Mouse (Mus musculus) right cerebral cortex, postnatal 4 days (tissue): Measurements from ENCODE around the gene Tmem151b.
A peak's percentile ranks its signal among the peaks of the same experiment; 100 is the strongest.

Experiments used
- DNase-seq: peaks from one replicate; pipeline ENCODE4 v3.0.0-alpha.2; 2022

Tmem151b gene

DNA sequence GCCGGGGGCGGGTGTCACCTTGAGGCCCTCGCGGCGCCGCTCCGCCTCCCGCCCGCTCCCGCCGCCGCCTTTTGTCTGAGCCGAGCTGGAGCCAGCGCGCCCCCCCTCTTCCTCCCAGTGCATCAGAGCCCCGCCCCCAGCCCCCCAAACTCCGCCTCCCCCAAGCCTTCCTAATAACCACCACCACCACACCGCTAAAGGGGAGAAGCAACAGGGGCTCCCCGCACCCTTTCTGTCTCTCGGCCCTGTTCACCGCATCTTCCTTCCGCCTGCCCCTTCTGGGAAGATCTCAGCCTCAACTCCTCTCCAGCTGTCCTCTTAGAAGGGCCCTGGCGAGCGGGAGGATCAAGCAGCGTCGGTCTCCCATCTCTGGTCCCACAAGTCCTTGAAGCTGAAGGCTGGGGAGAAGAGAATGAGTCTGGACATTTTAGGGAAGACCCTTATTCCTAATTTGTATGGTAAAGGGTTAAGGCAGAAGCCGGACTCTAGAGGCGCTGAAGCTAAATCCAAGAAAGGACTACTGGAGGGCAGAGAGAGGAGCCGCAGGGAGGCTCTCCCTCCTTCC, at the start of gene Tmem151b:
Gene Tmem151b (minus strand): TSS at position 61 of the 565 bp plus-strand sequence.
- DNase-seq: peak; percentile 80

DNA sequence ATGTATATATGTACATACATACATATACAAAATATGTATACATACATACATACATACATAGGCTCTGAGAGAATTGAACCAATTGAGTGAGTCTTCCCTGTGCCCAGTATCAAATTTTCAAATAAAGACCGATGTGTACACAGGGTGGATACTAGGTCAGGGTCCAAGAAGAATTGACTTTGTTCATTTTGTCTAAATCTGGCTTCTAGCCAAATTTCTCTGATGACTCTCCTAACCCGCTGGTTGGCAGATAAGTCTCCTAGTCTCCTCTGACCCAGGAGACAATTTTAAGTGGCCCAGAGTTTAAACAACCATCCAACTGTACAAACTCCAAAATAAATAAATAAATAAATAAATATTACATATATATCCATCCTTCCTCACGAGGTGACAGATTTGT, 49.4 kb upstream of the Tmem151b start:
- DNase-seq: no peak

DNA sequence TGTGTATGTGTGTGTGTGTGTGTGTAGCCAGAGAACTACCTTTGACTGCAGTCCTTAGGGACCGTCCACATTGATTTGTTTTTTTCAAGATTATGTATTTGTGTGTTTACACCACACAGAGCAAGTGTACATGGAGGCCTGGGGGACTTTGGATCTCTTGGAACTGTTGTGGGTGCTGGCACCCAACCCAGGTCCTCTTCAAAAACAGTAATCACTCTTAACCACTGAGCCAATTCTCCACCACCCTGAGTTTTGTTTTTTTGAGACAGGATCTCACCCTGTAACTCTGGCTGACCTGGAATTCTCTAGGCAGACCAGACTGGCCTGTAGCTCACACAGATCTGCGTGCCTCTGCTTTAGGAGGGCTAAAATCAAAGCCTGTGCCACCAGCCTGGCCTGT, 48.9 kb upstream of the Tmem151b start:
- no peak for DNase-seq

GRCm38 (mm10) chr17:45597787-45598186, 48.3 kb upstream of the Tmem151b start:
- no peak for DNase-seq

DNA sequence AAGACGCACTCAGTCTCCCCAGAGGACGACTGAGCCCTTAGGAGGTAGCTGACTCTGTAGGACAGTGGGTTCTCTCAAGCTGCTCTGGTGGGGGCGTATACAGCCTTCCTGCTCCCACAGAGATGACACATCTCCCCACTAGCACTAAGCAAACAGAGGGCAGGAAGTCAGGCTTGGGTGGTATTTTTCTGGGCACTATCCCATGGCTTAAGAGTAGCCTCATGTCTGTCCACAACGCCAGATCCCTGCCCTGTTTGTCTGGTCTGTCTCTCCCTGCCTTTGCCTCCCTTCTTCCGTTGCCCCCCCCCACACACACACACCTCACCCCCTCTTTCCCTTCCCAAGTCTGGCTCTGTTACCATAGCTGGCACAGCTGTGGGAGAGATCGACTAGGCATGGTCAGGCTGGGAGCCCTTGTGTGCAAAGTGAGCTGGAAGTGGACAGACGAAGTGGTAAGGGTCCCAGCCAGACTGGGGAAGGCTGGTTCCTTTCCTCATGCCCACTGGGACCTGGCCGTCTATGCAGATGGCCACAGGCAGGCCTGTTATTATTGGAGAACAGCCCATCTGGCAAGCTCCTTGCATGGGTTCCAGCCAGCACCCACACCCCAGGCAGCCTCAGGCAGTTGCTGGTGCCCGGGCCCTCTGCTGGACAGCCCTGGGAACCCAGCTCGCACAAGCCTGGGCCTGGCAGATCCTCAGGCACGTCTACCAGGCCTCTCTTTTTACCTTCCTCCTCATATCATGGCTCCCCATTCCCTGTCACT, 47.3 kb upstream of the Tmem151b start:
- DNase-seq: peak; percentile 58

GRCm38 (mm10) chr17:45595736-45596390, 46.4 kb upstream of the Tmem151b start:
- DNase-seq: no peak

- DNase-seq: peak; percentile 68
Observed at GRCm38 (mm10) chr17:45594881-45595735, 45.6 kb upstream of the Tmem151b start.

GRCm38 (mm10) chr17:45594195-45594594, 44.7 kb upstream of the Tmem151b start:
- DNase-seq: no peak

- DNase-seq: no peak
Observed at GRCm38 (mm10) chr17:45593479-45593878, 44.0 kb upstream of the Tmem151b start.

GRCm38 (mm10) chr17:45592606-45593431, 43.3 kb upstream of the Tmem151b start:
- no peak for DNase-seq

- no peak for DNase-seq
Observed at GRCm38 (mm10) chr17:45591701-45592605, 42.5 kb upstream of the Tmem151b start.

GRCm38 (mm10) chr17:45590410-45590809, 40.9 kb upstream of the Tmem151b start:
- no peak for DNase-seq

DNA sequence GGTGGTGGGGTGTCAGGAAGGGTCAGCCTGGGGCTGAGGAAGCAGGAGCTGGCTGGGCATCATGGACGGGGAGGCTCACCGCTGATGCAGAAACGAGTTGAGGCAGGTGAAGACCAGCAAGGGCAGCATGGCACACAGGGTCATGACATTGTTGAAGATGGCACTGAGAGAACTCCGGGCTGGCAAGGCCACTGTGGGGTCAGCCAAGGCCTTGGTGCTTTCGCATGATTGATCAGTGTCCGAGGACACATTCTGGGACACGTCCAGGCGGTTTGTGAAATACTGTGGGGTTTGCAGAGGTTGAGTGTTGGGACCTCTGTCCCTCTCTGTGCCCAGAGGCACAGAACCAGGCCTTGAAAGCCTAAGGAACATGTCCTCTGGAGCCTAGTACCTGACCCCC, 40.4 kb upstream of the Tmem151b start:
- DNase-seq: no peak

DNA sequence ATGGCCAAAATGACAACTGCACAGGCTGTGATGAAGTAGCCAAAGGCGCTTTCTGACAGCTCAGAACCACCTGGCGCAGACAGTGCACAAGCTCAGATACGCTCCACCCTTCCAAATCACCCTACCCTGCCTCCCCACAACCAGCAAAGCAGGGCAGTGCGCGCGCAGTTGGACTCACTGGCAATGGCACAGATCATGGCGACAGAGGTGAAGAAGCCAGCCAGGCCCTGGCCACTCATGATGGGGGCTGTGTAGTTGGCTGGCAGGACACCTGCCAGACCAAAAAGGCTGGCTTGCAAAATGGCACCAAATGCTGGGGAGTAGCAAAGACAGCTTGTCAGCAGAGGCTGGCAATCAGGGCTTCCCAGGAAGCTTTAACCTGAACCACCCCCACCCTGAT, 39.8 kb upstream of the Tmem151b start:
- DNase-seq: no peak

DNA sequence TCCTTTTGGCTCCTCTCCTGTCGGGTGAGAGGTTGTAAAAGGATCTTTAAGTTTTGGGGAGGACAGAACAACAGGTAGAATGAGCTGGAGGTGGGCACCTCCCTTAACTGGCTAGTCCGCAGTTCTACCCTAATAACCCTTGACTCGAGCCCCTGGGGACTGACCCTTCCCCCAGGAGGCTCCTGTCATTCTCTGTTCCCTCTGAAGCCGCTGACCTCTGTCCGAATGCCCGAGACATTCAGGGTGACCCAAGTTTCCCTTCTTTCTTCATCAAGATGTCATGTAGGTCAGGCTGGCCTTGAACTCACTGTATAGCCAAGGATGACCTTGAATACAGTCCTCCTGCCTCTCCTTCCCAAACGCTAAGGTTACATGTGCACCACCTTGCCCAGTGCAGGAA, 38.9 kb upstream of the Tmem151b start:
- DNase-seq: no peak

- no peak for DNase-seq
Observed at GRCm38 (mm10) chr17:45586449-45586837, 37.0 kb upstream of the Tmem151b start.

DNA sequence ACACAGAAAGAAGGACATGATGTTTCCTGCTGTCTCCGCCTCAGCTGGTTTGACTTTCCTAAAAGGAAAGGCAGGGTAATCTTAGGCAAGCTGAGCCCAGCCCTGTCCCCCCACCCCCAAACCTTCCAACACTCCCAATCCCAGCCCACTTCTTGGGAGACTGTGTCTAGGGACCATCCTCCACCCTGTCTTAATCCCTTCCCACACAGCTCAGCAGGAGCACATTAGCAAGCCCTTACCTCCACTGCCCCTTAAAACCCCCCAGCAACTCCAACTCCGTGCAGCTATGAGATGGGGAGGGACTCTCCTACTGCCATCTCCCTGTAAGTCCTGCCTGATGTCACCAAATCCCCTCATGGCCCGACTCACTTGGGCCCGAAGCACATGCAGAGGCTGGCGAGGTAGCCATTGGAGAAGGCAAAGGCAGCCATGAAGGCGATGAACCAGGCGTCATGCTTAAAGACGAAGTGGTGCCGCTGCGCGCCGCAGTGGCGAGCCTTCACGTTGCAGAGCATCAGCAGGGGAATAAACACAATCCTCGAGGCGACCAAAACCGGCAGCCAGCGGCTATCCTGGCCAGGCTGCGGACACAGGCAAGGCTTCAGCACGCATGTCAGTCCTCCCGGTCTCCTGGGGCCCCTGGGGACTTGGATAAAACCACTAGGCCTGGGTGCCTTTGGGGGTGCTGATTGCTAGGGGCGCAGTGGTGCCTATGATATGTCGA, 36.4 kb upstream of the Tmem151b start:
- no peak for DNase-seq

- peak; percentile 80 for DNase-seq
Observed at GRCm38 (mm10) chr17:45584939-45585678, 35.6 kb upstream of the Tmem151b start.

DNA sequence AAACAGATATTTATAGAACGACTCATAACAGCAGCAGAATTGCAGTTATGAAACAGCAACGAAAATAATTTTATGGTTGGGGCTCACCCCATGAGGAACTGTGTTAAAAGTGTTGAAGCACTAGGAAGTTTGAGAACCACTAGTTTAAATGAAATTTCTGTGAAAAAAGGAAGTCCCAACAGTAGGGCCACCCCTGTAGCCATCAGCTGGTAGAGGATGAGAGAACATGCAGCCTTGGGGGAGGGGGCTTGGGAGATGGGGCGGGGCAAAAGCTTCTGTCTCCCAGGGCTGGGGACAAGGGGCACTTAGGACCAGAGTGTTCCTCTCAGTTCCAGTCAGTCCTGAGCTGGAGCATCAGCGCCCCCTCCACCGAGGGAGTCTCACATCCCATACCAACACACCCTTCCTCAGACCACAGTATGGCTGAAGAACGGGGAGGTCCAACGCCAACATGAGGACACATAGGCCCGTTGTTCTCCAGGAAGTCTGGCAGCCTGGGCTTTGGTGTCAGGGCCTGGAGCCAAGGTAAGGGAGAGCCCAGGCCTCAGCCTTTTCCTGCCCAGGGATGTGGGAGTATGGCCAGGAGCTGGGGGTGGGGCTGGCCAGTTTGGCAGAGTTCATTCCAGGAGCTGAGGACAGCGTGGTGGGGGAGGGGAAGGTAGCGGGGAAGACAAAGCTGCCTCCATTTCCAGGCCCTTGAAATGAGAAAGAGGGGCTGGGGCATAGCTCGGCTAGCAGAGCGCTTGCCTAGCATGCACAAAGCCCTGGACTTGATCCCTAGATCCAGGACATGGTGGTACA, 34.8 kb upstream of the Tmem151b start:
- peak; percentile 74 for DNase-seq
